Mouse (Mus musculus) thymus, postnatal 0 days (tissue): Measurements from ENCODE around the gene Hspa1b. TPM values are rescaled to one million over a fixed set of nuclear protein-coding genes. Genes with fewer than 3 reads are reported as not detected.
"Not testable (repeated sequence)": the region's sequence is repeated elsewhere in the genome, so short reads cannot be mapped to it uniquely, and the experiment has no call there.

ENCODE experiments used
- DNase-seq: peaks from one replicate; pipeline ENCODE4 v3.0.0-alpha.2; 2015; ENCODE audit warnings: low spot score
- polyA plus RNA-seq: library from polyadenylated mRNA; unstranded; fragments of >200 nt; fragmentation: Nextera tagmentation; extraction: Ambion mirVana; gene quantifications from 2 replicates; pipeline ENCODE4 v1.2.1, GENCODE M21; 2015

The Hspa1b gene
- polyA plus RNA-seq, 1 experiment from 2014 or later = 0.83 TPM

DNA sequence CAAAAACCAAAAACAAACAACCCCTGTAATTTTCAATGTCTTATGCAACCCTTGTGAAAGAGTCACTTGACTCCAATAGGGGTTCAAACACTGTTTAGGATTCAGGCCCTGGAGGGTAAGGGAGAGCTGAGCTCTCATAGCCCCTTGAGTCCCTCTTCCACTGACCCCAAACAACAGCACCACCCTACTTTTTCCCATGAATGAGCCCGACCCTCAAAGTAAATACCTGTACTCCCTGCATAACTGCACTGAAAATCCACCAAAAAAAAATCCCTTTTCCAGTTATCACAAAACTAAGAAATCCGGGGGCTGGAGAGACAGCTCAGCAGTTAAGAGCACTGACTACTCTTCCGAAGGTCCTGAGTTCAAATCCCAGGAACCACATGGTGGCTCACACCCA is 3.2 kb downstream of the Hspa1b start:
- DNase-seq = no peak

DNA sequence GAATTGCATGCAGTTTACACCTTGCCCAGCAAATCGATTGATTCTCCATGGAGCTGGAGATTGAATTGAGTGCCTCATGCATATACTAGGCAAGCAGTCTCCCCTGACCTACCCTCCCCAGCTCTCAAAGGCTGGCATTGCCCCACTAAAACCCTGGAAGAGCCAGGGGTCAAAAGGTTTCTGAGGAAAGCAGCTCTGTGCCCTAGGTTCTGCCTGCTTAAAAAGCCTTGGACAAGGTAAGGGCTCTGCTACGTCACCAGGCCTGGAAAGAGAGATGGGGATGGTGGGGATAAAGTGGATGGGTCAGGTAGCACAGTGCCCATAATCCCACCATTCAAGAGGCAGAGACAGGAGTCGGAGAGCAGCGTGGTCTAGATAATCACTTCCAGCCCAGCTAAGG is 4.2 kb downstream of the Hspa1b start:
- DNase-seq = no peak

DNA sequence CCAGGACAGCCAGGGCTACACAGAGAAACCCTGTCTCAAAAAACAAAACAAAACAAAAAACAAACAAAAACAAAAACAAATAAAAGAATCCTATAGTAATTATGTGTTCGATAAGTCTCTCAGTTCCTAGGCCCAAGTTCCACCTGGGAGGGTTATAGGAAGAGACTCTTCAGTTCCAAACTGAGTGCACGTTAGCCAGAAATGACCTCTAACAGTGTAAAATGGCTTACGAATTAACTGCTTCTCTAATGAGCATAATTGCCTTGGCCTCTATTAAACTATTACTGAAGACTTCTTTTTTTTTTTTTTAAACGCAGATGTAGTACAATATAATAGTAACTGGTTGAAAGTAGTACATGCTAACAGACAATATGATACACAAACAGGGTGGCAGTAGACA is 5.1 kb downstream of the Hspa1b start:
- DNase-seq = no peak

DNA sequence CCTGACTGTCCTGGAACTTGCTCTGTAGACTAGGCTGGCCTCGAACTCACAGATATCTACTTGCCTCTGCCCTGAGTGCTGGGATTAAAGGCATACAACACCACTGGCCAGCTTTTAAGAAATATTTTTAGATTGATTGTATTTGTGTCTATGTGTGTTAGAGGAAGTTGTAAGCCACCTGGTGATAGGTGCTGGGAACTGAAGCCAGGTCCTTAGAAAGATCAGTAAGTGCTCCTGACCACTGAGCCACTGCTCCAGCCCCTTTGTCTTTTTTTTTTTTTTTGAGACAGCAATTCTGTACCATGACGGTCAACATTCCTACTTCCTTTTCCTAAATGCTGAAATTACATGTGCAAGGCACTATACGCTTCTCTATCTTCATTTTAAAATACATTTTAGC is 5.8 kb downstream of the Hspa1b start:
- no peak for DNase-seq

DNA sequence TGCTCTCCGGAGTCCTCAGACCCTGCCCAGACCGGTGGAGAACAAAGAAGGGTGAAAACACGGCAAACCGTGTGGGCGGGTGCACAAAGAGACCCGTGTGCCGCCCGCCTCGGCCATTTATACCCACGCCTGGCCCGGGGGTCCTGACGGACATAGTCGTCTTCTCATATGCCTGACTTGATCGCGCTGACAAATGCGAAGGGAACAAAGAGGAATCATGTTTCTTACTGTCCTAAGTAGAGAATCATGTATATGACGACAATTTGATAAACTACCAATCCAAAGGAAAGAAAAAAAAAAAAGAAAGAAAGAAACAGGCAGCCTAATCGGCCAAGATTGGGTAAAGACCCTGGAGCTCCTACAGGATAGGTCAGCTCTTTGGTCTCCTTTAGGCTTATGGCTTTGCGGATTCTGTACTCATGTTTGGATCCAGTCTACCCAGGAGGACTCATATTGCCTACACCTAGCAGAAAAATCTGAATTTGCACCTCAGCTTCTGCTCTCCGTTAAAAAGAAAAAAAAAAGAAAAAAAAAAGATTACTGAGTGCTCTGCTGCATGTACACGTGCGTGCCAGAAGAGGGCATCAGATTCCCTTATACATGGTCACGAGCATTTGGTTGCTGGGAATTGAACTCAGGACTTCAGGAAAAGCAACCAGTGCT is 6.5 kb downstream of the Hspa1b start:
- peak; percentile 76 for DNase-seq

DNA sequence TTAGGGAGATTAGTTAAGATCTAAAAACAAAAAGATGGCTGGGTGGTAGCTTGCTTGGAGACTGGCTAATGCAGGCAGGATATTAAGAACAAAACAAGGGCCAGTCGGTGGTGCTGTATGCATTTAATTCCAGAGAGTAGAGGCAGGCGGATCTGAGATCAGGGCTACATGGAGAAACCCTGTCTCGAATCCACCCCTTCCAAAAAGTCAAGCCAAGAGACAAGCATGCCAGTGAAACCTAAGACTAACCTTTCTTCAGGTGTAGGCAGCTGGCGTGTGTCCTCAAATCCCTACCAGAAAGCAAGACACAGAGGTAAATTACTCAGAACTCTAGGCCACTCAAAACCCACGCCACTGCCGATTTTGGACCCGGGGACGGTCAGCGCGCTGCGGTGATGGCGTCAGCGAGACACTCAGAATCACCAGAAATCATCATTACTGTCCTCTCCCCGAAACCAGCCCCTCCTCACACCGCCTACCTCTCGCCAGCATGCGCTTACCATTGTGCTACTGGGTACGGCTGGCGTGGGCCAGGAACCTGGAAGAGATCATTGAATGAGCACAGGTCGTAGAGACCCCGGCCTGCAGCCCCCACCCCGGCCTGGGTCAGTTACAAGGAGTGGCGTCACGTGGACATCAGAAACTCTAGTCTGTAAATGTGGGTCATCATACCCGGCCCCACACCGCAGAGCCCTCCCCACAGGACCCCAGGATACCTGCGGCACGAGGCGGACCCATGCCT is 7.2 kb downstream of the Hspa1b start:
- no peak for DNase-seq

DNA sequence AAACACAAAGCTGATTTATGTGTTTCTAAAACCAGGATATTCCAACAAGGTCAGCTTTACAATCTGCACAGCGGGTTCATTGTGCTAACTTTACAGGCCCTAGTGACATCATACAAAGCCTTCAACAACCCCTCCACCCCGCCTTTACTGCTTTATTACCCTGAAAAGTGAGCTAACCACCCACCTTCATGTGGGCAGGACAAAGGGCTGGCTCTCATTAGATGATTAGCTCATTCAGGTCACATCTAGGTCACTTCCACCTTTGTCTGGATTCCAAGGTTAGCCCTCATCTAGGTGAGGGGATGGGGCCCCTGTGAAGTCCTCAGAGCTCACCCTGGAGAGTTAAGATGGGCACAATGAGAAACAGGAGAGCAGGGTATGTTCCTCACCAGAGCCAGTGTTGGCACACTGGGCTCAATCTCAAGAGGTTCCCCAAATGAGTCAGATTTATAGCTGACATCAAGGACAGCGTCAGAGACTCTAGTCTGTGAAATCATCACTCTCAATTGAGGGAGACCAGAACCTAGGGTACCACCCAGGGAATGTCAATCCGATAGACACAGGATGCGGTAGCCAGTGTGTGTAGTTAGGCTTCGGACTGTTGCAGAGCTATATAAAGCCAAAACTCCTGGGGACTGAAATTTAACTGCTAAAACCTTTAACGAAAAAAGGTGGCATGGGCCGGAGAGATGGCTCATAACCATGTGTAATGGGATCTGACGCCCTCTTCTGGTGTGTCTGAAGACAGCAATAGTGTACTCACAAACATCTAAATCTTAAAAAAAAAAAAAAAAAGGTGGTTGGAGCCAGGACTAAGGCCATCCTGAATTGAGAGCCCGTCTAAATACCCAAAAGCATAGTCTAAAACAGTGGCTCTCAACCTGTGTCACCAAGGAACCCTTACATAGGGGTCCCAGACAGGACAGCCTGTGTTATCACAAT is 8.3 kb downstream of the Hspa1b start:
- no peak for DNase-seq

DNA sequence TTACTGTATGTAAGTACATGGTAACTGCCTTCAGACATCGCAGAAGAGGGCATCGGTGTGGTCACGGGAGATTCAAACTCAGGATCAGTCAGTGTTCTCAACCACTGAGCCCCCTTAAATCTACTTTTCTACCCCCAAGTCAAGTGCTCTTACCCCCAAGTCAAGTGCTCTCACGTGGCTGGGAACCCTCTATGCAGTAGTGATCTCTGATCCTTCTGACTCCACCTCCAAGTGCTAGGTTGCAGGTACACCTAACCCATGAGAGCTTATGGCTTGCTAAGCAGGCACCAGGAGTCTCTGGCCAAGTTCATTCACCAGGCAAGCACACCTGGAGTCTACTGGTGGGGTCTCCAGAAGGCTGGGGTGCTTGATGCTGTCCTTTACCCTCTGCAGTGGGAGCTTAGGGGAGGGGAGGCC is 9.5 kb downstream of the Hspa1b start:
- DNase-seq = no peak

DNA sequence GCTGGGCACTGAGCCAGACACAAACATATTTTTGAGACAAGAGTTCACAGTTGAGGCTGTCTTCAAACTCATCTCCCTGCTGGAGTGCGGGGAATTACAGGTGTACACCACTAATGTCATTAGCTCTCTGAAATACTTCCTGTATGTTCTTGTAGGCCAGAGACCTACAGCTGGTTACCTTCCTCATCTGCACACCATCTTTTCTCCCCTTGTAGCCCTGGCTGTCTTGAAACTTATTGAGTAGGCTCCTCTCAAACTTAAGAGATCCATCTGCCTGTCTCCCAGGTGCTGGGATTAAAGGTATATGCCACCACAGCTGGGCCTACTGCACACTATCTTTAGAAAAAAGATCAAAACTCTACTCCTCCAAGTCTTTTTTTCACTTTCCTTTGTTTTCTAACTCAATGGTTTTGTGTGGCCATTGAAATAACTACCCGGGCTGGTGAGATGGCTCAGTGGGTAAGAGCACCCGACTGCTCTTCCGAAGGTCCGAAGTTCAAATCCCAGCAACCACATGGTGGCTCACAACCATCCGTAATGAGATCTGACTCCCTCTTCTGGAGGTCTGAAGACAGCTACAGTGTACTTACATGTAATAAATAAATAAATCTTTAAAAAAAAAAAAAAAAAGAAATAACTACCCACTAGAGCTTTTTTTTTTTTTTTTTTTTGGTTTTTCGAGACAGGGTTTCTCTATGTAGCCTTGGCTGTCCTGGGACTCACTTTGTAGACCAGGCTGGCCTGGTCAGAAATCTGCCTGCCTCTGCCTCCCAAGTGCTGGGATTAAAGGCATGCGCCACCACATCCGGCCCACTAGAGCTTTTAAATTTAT is 10.1 kb downstream of the Hspa1b start:
- DNase-seq = not testable (repeated sequence)

DNA sequence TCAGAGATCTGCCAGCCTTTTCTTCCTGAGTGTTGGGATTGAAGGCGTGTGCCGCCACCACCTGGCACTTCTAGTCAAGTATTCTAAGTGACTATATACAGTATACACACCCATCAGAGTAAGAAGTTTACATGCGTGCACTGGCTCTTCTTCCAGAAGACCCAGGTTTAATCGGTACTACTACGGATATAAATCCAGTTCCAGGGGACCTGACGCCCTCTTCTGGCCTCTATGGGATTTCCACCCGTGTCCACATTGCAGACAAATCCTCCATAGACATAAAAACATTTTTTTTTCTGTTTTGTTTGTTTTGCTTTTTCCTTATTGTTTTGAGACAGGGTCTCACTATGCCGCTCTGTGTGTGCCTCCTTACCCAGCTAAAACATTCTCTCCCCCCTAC is 11.4 kb downstream of the Hspa1b start:
- DNase-seq = peak; percentile 42

DNA sequence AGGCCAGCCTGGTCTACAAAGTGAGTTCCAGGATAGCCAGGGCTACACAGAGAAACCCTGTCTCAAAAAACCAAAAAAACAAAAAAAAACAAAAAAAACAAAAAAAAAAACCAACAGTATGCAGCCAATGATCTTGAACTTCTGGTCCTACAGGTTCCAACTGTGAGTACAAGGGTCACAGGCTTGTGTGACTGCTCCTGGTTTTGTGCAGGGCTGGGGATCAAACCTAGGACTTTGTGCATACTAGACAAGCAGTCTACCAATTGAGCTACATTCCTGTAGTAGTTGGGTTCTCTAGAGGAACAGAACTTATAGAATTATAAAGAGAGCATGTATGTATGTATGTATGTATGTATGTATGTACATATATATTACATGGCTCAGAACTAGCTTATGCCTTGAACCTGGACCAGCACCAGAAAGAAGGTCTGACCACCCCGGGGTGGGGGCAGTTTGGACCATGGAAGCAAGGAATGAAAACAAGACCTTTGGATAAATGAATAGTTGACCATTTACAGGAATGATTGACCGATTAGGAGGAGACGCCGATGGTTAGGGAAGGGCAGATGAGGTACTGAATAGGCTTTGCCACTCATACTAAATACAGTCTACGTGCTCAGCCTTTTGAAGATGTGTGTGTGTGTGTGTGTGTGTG is 12.4 kb downstream of the Hspa1b start:
- no peak for DNase-seq

DNA sequence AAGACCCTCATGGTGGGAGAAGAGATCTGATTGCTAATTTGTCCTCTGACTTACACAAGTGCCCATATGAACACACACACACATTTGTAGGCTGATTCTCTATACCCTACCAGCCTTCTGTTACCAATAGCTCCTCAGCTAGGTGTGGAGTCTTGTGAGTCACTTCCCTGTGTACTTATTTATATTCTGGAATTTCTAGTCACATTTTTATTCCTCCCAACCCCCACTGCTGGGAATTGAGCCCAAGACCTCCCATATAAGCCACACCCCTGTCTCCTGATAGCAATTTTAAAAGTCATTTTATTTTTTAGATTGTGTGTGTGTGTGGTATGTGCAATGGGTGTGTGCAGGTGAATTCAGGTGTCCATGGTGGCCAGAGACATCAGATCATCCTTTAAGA is 14.7 kb downstream of the Hspa1b start:
- DNase-seq = no peak

DNA sequence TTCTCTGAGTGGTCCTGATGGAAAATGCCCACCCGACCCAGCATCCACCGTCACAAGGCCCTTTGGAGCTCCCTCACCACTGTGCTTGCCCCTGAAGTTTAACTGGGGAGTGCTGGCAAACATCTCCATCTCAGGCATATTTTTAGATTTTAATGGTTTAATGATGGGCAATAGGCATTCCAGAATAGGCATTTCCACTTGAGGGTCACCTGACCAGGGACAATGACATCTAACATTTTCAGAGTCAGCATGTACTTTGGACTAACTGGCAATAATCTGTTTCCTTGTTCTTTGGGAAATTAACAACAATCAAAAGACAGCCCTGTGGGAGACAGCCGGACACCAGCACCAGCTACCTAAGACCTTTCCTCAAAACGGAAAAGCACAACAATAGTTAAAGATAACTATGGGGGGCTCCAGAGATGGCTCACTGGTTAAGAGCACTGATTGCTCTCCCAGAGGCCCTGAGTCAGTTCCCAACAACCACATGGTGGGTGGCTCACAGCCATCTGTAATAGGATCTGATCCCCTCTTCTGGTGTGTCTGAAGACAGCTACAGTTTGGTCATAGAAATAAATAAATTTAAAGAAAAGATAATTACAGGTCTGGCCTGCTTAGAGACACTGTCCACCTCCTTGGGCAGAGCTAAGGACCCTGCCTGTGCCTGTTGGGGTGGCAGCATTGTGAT is 15.8 kb downstream of the Hspa1b start:
- DNase-seq = no peak

DNA sequence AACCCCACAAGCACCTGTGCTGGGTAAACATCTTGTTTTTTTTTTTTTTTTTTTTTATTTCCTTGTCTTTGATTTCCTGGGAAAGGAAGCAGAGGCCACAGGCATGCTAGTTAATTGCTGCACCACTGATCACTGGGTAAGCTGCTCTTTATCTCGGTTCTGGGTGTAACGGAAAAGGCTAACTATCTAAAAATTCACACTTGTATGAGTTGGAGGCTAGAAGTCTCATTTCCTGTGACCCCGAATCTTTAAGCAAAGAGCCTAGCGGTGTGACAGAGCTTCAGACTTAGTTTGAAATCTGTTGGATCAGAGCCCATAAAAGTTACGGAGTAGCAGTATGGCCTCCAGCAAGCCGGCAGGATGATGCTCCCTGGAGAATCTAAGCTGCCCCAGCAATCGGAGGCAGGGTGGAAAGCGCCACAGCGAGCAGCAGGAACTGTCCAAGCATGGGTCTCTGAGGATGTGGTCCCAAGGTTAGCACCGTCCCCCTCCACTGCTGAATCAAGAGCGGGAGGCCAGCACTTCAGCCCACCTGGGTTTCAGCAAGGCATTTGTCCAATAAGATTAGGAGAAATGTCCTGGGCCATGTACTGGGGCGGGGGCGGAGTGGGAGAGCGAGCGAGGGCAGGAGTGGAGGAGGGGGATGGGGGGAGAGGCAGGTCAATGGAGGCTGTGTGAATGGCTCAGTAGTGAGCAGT is 17.5 kb downstream of the Hspa1b start:
- no peak for DNase-seq

DNA sequence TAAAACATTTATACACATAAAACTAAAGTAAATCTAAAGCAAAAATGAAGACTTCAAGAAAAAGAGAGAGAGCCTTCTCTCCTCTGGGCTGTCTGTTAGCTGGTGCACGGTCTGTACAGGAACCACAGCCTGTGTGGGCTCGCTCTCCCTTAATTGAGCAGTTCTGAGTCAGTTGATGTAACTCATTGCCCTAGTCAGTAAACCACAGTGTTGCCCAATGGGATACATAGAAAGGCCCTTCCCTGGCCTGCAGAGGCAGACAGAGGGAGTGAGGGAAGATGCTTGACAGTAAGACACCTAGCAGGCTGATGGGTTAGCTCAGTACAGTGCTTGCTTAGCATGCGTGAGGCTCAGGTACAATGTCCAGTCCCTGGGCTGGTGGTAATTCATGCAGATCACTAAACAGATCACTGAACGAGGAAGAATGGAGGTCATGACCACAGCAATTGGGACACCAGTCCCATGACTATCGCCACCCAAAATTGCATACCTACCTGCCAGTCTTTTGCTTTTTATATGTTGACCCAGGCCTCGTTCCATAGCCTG is 21.0 kb downstream of the Hspa1b start:
- DNase-seq = no peak

DNA sequence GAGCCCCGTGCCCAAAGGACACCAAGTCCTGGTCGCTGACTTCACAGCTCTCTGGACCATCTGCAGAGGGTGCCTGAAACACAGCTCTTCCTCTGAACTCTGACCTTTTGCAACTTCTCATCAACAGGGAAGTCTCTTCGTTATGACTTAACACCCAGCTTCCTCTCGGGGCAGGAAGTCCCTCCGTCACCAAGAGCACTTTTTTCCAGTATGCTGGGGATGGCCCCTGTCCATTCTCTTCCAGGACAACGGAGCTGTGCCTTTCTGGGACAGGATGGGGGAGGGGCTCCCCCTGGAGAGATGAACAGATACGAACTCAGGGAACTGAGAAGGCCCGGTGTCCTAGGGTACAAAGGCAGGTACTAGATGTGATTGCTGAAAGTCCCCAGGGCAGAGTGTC is 24.2 kb downstream of the Hspa1b start:
- no peak for DNase-seq

DNA sequence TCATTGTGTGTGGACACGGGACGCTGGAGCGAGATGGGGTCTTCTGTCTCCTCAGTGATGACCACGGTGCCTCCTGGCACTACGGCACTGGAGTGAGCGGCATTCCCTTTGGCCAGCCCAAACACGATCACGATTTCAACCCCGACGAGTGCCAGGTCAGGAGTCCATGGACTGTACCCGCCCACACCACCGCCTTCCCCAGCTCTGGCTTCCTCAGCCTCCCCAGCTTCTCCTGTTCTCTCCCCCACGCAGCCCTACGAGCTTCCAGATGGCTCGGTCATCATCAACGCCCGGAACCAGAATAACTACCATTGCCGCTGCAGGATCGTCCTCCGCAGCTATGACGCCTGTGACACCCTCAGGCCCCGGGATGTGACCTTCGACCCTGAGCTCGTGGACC is 25.0 kb downstream of the Hspa1b start:
- no peak for DNase-seq

DNA sequence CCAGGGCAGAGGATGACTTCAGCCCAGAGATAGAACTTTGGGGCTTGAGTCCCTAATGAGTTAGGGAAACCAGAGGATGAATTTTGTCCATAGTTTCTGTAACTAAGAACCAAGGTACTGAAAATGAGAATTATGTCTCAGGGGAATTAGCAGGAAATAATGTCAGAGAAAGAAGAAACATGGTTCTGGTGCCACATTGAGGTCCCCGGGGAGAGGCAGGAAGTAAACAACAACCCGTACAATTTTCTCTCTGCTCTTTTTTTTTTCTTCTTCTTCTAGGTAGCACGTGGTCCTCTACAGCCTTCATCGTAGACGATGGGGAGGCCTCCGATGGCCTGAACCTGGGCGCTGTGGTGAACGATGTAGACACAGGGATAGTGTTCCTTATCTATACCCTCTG is 26.8 kb downstream of the Hspa1b start:
- DNase-seq = no peak

DNA sequence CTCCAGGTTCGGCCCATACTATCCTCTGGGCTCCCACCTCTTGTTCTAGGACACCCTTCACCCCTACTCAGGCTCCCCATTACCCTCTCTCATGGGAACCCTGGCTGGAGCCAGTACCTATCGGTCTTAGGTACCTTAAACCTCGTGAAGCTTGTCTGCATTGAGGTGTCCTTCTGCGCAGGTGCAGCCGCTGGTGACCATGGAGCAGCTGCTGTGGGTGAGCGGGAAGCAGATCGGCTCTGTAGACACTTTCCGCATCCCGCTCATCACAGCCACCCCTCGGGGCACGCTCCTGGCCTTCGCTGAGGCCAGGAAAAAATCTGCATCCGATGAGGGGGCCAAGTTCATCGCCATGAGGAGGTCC is 27.3 kb downstream of the Hspa1b start:
- peak; percentile 44 for DNase-seq
